Mouse (Mus musculus) heart, adult 2 months (tissue): ENCODE data around the gene Fam149b.

Experiments used
- CTCF ChIP-seq: fragments of 200-600 bp; IDR thresholded peaks from 2 replicates; pipeline ENCODE4 v1.8.1; 2022; ENCODE audit warnings: antibody characterized with exemption, mild to moderate bottlenecking, moderate library complexity
- EP300 ChIP-seq: fragments of 200-500 bp; IDR thresholded peaks from 2 replicates; pipeline ENCODE4 v1.6.1; 2011; ENCODE audit warnings: low read depth, low read length, control low read depth; ENCODE audit not compliant: insufficient read depth
- POLR2A ChIP-seq: fragments of 200-500 bp; IDR thresholded peaks from 2 replicates; pipeline ENCODE4 v1.6.1; 2011; ENCODE audit warnings: mild to moderate bottlenecking, low read depth, low read length, control low read depth; ENCODE audit not compliant: insufficient read depth

DNA sequence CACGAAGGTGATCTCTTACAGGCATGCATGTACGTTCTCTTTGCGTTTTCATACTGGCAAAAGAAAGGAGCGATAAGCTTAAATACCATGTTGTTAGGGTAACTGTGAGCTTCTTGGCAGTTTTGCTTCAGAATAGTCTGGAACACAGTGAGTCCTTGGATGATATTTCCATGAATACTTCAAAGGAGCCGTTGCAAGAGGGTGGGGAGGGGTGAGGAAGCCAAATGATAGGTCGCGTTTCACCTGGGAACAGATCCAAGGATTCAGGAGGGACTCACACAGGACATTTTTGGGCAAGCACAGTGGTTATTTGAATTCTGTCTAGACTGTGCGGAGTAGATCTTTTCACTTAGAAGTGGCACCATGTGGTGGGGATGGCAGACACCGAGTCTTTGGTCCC, 49.3 kb downstream of the Fam149b start:
- TF ChIP-seq EP300 (no peak), CTCF (no peak), POLR2A (no peak)
